Mouse (Mus musculus) liver, embryonic 12.5 days (tissue): Measurements from ENCODE around the gene Arl5a. TPM values are rescaled to one million over a fixed set of nuclear protein-coding genes. Genes with fewer than 3 reads are reported as not detected.

Experiments used
- polyA plus RNA-seq: library from polyadenylated mRNA; unstranded; fragments of >200 nt; fragmentation: Nextera tagmentation; extraction: Ambion mirVana; gene quantifications from 2 replicates; pipeline ENCODE4 v1.2.1, GENCODE M21; 2016

The Arl5a gene
- polyA plus RNA-seq, 1 experiment from 2014 or later: 48.8 TPM

Other genes with a start within 250 kb of the Arl5a start
- 0.50 and 1.5 TPM in 2 replicates for gene Neb, start 46.4 kb downstream of the Arl5a start, polyA plus RNA-seq